Mouse (Mus musculus): Measurements from ENCODE around the gene Rabgef1. TPM values are rescaled to one million over a fixed set of nuclear protein-coding genes. Genes with fewer than 3 reads are reported as not detected.
A peak's percentile ranks its signal among the peaks of the same experiment; 100 is the strongest.

The Rabgef1 gene
- polyA plus RNA-seq, 1 experiment from 2014 or later = 24.4 TPM

- no peaks in the 10 kb centered on the region for H3K27me3 ChIP-seq (replicated peaks; ENCODE audit: control insufficient read depth, insufficient read depth, low read length)
- H3K27ac ChIP-seq (replicated peaks; ENCODE audit: low read depth, low read length) = no peak overlapping the region
- H3K4me2 ChIP-seq (ENCODE audit: low read depth, low read length) = no peak overlapping the region
- ATAC-seq (ENCODE audit: low read depth) = no peak
- H3K9me3 ChIP-seq (ENCODE audit: control insufficient read depth, low read length) = no peaks in the 10 kb centered on the region
- H3K4me3 ChIP-seq (ENCODE audit: low read depth, low read length) = no peak overlapping the region
- H3K9ac ChIP-seq (ENCODE audit: low read depth, low read length) = no peak overlapping the region
- peaks cover 48% of the 10 kb centered on the region for H3K36me3 ChIP-seq (ENCODE audit: control insufficient read depth, insufficient read depth, low read length)
- H3K4me1 ChIP-seq (ENCODE audit: control insufficient read depth, insufficient read depth, low read length) = no peaks in the 10 kb centered on the region
- 86% methylated on average over 3 of the region's 3 CpGs for WGBS
- no peak for DNase-seq (ENCODE audit: low spot score)
Measured at GRCm38 (mm10) chr5:130205441-130206023, 33.9 kb downstream of the Rabgef1 start.

- H3K27ac ChIP-seq (replicated peaks; ENCODE audit: low read depth, low read length) = no peak overlapping the region
- H3K4me3 ChIP-seq (ENCODE audit: low read depth, low read length) = no peak overlapping the region
- H3K4me2 ChIP-seq (ENCODE audit: low read depth, low read length) = no peak overlapping the region
- peaks cover 56% of the 10 kb centered on the region for H3K36me3 ChIP-seq (ENCODE audit: control insufficient read depth, insufficient read depth, low read length)
- ATAC-seq (ENCODE audit: low read depth) (no peak), DNase-seq (ENCODE audit: low spot score) (no peak)
- 96% methylated on average over 4 of the region's 4 CpGs for WGBS
- H3K9me3 ChIP-seq (ENCODE audit: control insufficient read depth, low read length) = no peaks in the 10 kb centered on the region
- H3K27me3 ChIP-seq (replicated peaks; ENCODE audit: control insufficient read depth, insufficient read depth, low read length) = no peaks in the 10 kb centered on the region
- no peaks in the 10 kb centered on the region for H3K4me1 ChIP-seq (ENCODE audit: control insufficient read depth, insufficient read depth, low read length)
- no peak overlapping the region for H3K9ac ChIP-seq (ENCODE audit: low read depth, low read length)
Measured at GRCm38 (mm10) chr5:130207299-130207698, 35.7 kb downstream of the Rabgef1 start.

- Histone ChIP-seq H3K27me3 (replicated peaks; ENCODE audit: control insufficient read depth, insufficient read depth, low read length) (no peaks in the 10 kb centered on the region), H3K9ac (ENCODE audit: low read depth, low read length) (no peak overlapping the region), H3K4me1 (ENCODE audit: control insufficient read depth, insufficient read depth, low read length) (no peaks in the 10 kb centered on the region), H3K36me3 (ENCODE audit: control insufficient read depth, insufficient read depth, low read length) (peaks cover 64% of the 10 kb centered on the region), H3K4me2 (ENCODE audit: low read depth, low read length) (no peak overlapping the region), H3K4me3 (ENCODE audit: low read depth, low read length) (no peak overlapping the region), H3K9me3 (ENCODE audit: control insufficient read depth, low read length) (no peaks in the 10 kb centered on the region; the same call in 1 of the 2 replicates), H3K27ac (replicated peaks; ENCODE audit: low read depth, low read length) (no peak overlapping the region)
- WGBS = 84% methylated on average over 11 of the region's 11 CpGs
- DNase-seq (ENCODE audit: low spot score) (no peak), ATAC-seq (ENCODE audit: low read depth) (no peak)
Measured at GRCm38 (mm10) chr5:130212956-130213355, 41.4 kb downstream of the Rabgef1 start.

- ATAC-seq (ENCODE audit: low read depth) = no peak
- 85% methylated on average over 7 of the region's 7 CpGs for WGBS
- H3K36me3 ChIP-seq (ENCODE audit: control insufficient read depth, insufficient read depth, low read length) = peaks cover 30% of the 10 kb centered on the region
Measured at GRCm38 (mm10) chr5:130216781-130217180, 45.2 kb downstream of the Rabgef1 start, which contains the start of gene Tmem248. Gene Tmem248, plus strand, starts transcription at chr5:130217081.

GRCm38 (mm10) chr5:130217406-130217805 is 45.8 kb downstream of the Rabgef1 start:
- peaks cover 24% of the 10 kb centered on the region for H3K36me3 ChIP-seq (ENCODE audit: control insufficient read depth, insufficient read depth, low read length)
- 88% methylated on average over 4 of the region's 4 CpGs for WGBS
- H3K4me2 ChIP-seq (ENCODE audit: low read depth, low read length) = no peak overlapping the region
- H3K9me3 ChIP-seq (ENCODE audit: control insufficient read depth, low read length) = no peaks in the 10 kb centered on the region; the same call in 1 of the 2 replicates
- DNase-seq (ENCODE audit: low spot score) (no peak), ATAC-seq (ENCODE audit: low read depth) (no peak)
- H3K9ac ChIP-seq (ENCODE audit: low read depth, low read length) = no peak overlapping the region
- no peaks in the 10 kb centered on the region for H3K27me3 ChIP-seq (replicated peaks; ENCODE audit: control insufficient read depth, insufficient read depth, low read length)
- peaks cover 5% of the 10 kb centered on the region; the same call in 1 of the 2 replicates for H3K4me1 ChIP-seq (ENCODE audit: control insufficient read depth, insufficient read depth, low read length)
- no peak overlapping the region for H3K27ac ChIP-seq (replicated peaks; ENCODE audit: low read depth, low read length)
- H3K4me3 ChIP-seq (ENCODE audit: low read depth, low read length) = no peak overlapping the region

More at GRCm38 (mm10) chr5:130216781-130217180, 45.2 kb downstream of the Rabgef1 start, which contains the start of gene Tmem248:
- Histone ChIP-seq H3K27me3 (replicated peaks; ENCODE audit: control insufficient read depth, insufficient read depth, low read length) (no peaks in the 10 kb centered on the region), H3K27ac (replicated peaks; ENCODE audit: low read depth, low read length) (no peak within 1 kb of the TSS), H3K4me2 (ENCODE audit: low read depth, low read length) (no peak within 1 kb of the TSS), H3K4me1 (ENCODE audit: control insufficient read depth, insufficient read depth, low read length) (peaks cover 5% of the 10 kb centered on the region; the same call in 1 of the 2 replicates), H3K9ac (ENCODE audit: low read depth, low read length) (no peak within 1 kb of the TSS), H3K4me3 (ENCODE audit: low read depth, low read length) (no peak within 1 kb of the TSS), H3K9me3 (ENCODE audit: control insufficient read depth, low read length) (no peaks in the 10 kb centered on the region; the same call in 1 of the 2 replicates)
- no peak for DNase-seq (ENCODE audit: low spot score)

GRCm38 (mm10) chr5:130218336-130218735 is 46.7 kb downstream of the Rabgef1 start:
- Histone ChIP-seq H3K27me3 (replicated peaks; ENCODE audit: control insufficient read depth, insufficient read depth, low read length) (no peaks in the 10 kb centered on the region), H3K4me2 (ENCODE audit: low read depth, low read length) (no peak overlapping the region), H3K9me3 (ENCODE audit: control insufficient read depth, low read length) (no peaks in the 10 kb centered on the region; the same call in 1 of the 2 replicates), H3K4me3 (ENCODE audit: low read depth, low read length) (no peak overlapping the region), H3K4me1 (ENCODE audit: control insufficient read depth, insufficient read depth, low read length) (peaks cover 9% of the 10 kb centered on the region), H3K27ac (replicated peaks; ENCODE audit: low read depth, low read length) (no peak overlapping the region), H3K36me3 (ENCODE audit: control insufficient read depth, insufficient read depth, low read length) (peaks cover 15% of the 10 kb centered on the region), H3K9ac (ENCODE audit: low read depth, low read length) (no peak overlapping the region)
- DNase-seq (ENCODE audit: low spot score) (no peak), ATAC-seq (ENCODE audit: low read depth) (no peak)
- WGBS = 90% methylated on average over 5 of the region's 5 CpGs

- H3K9ac ChIP-seq (ENCODE audit: low read depth, low read length) = peak overlapping the region; percentile 99
- no peak for ATAC-seq (ENCODE audit: low read depth)
- H3K9me3 ChIP-seq (ENCODE audit: control insufficient read depth, low read length) = no peaks in the 10 kb centered on the region; the same call in 1 of the 2 replicates
- no peaks in the 10 kb centered on the region for H3K27me3 ChIP-seq (replicated peaks; ENCODE audit: control insufficient read depth, insufficient read depth, low read length)
- peak overlapping the region; percentile 99 for H3K4me3 ChIP-seq (ENCODE audit: low read depth, low read length)
- H3K36me3 ChIP-seq (ENCODE audit: control insufficient read depth, insufficient read depth, low read length) = 0 out of 2 replicates have a peak, but pooled peaks cover 5% of the 10 kb centered on the region
- peak overlapping the region; percentile 77 for H3K4me2 ChIP-seq (ENCODE audit: low read depth, low read length)
- no peak for DNase-seq (ENCODE audit: low spot score)
- no peak overlapping the region for H3K27ac ChIP-seq (replicated peaks; ENCODE audit: low read depth, low read length)
- H3K4me1 ChIP-seq (ENCODE audit: control insufficient read depth, insufficient read depth, low read length) = peaks cover 17% of the 10 kb centered on the region
- WGBS = 51% methylated on average over 2 of the region's 2 CpGs
Measured at GRCm38 (mm10) chr5:130221316-130221715, 49.7 kb downstream of the Rabgef1 start.

GRCm38 (mm10) chr5:130221760-130222145 is 50.2 kb downstream of the Rabgef1 start:
- peak overlapping the region; percentile 99 for H3K4me3 ChIP-seq (ENCODE audit: low read depth, low read length)
- peak overlapping the region; percentile 77 for H3K4me2 ChIP-seq (ENCODE audit: low read depth, low read length)
- 0 out of 2 replicates have a peak, but pooled peaks cover 5% of the 10 kb centered on the region for H3K36me3 ChIP-seq (ENCODE audit: control insufficient read depth, insufficient read depth, low read length)
- H3K27ac ChIP-seq (replicated peaks; ENCODE audit: low read depth, low read length) = peak overlapping the region; percentile 86
- no peaks in the 10 kb centered on the region for H3K27me3 ChIP-seq (replicated peaks; ENCODE audit: control insufficient read depth, insufficient read depth, low read length)
- H3K9me3 ChIP-seq (ENCODE audit: control insufficient read depth, low read length) = no peaks in the 10 kb centered on the region; the same call in 1 of the 2 replicates
- WGBS = 0% methylated on average over 10 of the region's 10 CpGs
- ATAC-seq (ENCODE audit: low read depth) = peak; percentile 62
- H3K9ac ChIP-seq (ENCODE audit: low read depth, low read length) = peak overlapping the region; percentile 99
- H3K4me1 ChIP-seq (ENCODE audit: control insufficient read depth, insufficient read depth, low read length) = peaks cover 17% of the 10 kb centered on the region
- no peak for DNase-seq (ENCODE audit: low spot score)
